Mouse (Mus musculus): ENCODE measurements around the gene Esrrb.
A peak's percentile ranks its signal among the peaks of the same experiment; 100 is the strongest.

Esrrb gene

DNA sequence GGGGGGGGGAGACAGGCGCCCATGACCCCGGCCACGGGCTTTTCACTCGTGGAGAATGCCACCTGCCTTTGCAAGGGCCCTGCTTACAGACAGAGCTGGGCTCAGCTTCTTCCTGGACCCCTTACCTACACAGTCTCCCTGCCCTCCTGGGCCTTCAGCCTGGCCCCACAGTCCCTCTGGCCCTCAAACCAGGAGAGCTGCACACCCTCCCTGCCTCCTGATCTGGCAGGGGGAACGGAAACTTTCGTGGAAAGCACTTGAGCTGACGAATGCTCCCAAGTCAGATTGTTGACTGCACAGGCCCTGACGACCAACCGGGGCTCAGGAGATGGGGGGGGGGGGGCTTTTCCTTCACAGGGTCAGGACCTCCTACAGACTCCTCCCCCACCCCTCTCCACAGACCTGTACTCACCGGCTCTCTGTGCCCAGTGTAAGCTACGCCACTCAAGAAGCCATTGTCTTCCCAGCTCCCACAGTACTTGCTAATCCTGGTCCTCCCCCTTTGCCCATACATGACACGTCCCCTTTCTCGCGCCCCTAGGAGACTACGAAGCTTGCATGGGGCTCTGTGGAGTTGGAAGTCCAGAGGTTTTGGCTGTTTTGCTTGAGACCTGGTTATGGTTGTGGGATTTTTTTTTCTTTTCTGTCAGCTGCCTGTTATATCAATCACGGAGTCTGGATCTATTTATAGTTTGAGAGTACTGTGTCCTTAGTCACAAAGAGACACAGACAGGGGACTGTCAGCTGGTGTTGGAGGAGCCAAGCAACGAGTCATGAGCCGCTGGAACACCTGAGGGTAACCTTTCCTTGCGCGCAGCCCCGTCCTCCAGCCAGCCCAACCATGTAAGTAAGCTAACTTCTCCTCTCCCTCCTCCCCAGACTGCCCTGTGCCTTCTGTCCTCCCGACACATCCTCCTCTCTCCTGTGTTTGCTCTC, at the start of gene Esrrb:
TSS of gene Esrrb (plus strand) at position 422 of the 936 bp plus-strand sequence.
- no peak for ATAC-seq (ENCODE audit: low TSS enrichment)

DNA sequence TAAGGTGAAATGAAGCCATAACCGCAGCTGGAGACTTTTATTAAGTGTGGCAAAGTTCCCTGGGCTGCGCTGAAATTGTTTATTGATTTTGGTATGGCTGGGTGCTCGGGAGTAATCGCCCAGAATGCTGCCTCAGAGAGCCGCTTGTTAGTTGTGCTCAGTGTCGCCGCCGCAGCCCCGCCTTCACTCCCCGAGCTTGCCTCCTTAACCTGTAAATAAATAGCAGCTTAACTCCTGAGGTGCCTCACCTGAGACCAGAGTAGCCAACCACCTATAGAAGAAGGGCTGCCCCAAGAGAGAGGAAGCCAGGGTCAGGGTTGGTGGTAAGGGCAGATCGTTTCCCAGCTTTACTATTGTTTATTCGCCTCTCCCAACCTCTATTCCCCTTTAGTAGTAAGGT, 40.3 kb upstream of the Esrrb start:
- ATAC-seq (ENCODE audit: low TSS enrichment) = no peak

- no peak for ATAC-seq (ENCODE audit: low TSS enrichment)
Measured at GRCm38 (mm10) chr12:86324297-86324696, 36.6 kb upstream of the Esrrb start.

- ATAC-seq (ENCODE audit: low TSS enrichment) = no peak
Measured at GRCm38 (mm10) chr12:86329813-86330212, 31.1 kb upstream of the Esrrb start.

- ATAC-seq (ENCODE audit: low TSS enrichment) = no peak; the same call in 1 of the 2 replicates
Measured at GRCm38 (mm10) chr12:86330684-86331083, 30.2 kb upstream of the Esrrb start.

GRCm38 (mm10) chr12:86331248-86331647, 29.7 kb upstream of the Esrrb start:
- ATAC-seq (ENCODE audit: low TSS enrichment) = no peak

- no peak for ATAC-seq (ENCODE audit: low TSS enrichment)
Measured at GRCm38 (mm10) chr12:86336209-86336608, 24.7 kb upstream of the Esrrb start.

- no peak for ATAC-seq (ENCODE audit: low TSS enrichment)
Measured at GRCm38 (mm10) chr12:86336887-86337286, 24.0 kb upstream of the Esrrb start.

DNA sequence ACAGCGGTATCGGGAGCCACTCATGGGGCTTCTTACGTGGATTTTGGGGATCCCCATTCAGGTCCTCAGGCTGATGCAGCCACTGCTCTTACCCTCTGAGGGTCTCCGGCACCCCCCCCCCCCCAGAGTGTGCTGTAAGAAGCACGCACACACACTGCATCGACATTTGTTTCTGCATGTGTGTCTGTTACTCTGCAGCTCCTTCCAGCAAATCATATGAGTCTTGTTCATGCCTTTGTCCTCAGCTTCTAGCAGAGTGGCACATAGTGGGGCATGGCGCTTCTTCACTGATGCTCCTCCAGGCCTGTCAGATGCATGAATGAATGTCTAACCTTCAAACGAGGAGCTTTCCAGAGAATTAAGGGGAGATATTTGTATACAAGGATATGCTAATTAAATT, 11.4 kb upstream of the Esrrb start:
- no peak for ATAC-seq (ENCODE audit: low TSS enrichment)

- no peak for ATAC-seq (ENCODE audit: low TSS enrichment)
Measured at GRCm38 (mm10) chr12:86359406-86359805, 1.5 kb upstream of the Esrrb start.

- no peak for ATAC-seq (ENCODE audit: low TSS enrichment)
Measured at GRCm38 (mm10) chr12:86359873-86360272, 1.0 kb upstream of the Esrrb start.

GRCm38 (mm10) chr12:86364285-86364684, 3.4 kb downstream of the Esrrb start:
- ATAC-seq (ENCODE audit: low TSS enrichment) = no peak

GRCm38 (mm10) chr12:86364756-86365155, 3.8 kb downstream of the Esrrb start:
- ATAC-seq (ENCODE audit: low TSS enrichment) = no peak

- peak; percentile 81 for ATAC-seq (ENCODE audit: low TSS enrichment)
Measured at GRCm38 (mm10) chr12:86370611-86371383, 9.9 kb downstream of the Esrrb start.

DNA sequence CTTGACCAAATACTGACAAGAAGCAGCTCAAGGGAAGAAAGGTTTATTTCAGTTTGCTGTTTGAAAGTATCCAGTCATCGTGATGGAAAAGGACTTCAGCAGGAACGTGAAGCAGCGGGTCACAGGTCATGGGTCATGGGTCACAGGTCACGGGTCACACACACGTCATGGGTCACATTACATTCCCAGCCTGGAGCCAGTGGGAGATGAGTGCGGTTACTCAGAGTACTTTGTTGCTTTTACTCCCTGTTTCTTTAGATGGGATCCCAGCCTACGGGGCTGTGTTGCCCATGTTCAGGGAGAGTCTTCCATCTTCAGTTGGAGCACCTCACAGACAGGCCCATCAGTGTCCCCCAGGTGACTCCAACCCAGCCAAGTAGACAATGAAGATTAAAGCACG, 13.4 kb downstream of the Esrrb start:
- ATAC-seq (ENCODE audit: low TSS enrichment) = no peak

DNA sequence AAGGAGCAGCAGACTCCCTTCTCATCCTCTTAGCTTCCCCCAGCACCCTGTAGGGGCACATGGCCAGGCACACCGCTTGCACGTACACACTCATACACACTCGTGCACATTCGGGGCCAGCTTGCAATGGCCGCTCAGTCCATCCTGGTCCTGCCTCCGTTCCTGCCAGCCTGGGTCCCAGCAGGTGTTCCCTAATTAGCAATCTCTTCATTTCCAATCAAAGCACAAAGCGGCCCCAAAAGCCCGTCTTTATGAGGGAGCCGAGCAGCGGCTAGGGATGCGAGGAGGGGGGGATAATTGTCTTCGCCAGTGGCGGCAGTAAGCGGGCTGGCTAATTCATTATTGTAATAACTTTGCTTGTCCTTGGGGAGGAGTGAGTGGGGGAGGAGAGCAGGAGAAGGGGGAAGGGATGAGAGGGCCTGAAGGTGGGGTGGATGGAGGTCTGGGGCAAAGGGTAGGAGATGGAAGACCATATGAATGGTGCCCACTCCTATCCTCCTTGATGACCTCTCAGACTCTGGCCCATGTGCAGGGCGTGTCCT, 18.8 kb downstream of the Esrrb start:
- no peak for ATAC-seq (ENCODE audit: low TSS enrichment)

DNA sequence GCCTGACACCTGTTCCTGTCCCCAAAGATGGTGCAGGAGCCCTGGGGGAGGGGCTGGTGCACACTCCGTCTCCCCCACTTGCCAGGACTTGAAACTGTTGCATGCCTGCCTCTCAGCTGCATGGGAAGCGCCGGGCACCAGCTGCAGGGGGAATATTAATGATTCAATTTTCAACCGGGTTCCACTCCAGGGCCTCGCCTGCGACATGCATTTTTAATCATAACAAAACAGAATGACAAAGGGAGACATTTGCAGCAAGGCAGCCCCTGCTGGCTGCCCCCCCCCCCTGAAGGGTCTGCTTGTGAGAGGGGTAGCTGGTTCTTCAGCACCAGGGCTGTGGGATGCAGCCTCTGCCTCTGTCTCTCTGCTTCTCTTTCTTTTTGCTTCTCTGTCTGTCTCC, 22.9 kb downstream of the Esrrb start:
- no peak for ATAC-seq (ENCODE audit: low TSS enrichment)

- ATAC-seq (ENCODE audit: low TSS enrichment) = no peak
Measured at GRCm38 (mm10) chr12:86387671-86388270, 26.9 kb downstream of the Esrrb start.

DNA sequence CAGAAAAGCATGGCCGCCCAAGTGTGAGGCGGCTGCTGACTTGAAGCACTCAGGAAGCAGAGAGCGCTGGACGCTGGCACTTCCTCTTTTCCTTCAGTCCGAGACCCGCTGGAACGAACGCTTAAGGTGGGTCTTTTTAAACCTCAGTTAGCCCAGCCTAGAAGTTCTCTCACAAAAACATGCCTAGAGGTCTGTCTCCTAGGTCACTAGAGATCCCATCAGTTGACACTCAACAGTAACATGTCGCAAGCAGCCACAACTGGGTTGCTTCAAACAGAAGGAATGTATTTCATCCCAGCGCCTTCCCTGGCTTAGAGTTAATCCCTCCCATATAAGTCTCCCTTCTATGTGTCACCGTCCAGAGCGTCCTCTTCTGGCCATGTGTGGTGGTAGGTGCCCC, 33.9 kb downstream of the Esrrb start:
- ATAC-seq (ENCODE audit: low TSS enrichment) = no peak

- ATAC-seq (ENCODE audit: low TSS enrichment) = no peak
Measured at GRCm38 (mm10) chr12:86395326-86395725, 34.4 kb downstream of the Esrrb start.

GRCm38 (mm10) chr12:86398762-86399161, 37.8 kb downstream of the Esrrb start:
- no peak for ATAC-seq (ENCODE audit: low TSS enrichment)

DNA sequence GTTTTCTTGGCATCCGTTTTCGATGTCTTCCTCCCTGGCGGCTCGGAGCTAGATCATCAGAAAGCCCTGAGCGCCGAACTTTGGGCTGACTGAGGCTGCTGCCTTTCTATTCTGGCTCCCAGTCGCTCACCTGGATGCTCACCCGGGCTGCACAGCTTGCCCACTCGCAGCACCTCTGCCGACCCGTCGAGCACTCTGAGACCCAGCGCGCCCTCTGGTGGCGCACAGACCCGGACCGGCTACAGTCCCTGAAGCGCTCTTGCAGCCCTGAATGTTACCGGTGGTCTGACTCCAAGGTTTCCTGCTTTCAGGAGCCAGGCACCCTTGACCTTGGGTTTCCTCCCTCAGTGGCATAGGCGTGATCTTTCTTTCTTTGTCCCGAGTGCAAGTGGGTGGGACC, 41.8 kb downstream of the Esrrb start:
- ATAC-seq (ENCODE audit: low TSS enrichment) = 0 out of 2 replicates have a peak, but pooled peaks have one; percentile 65

Measured in frontal cortex, adult (tissue).